Mouse (Mus musculus): ENCODE measurements at regions not wholly inside any gene's neighbourhood (a gene's known extent, or its start where the extent isn't known, plus 50 kb on each side); places are given as distances from the start of the nearest gene placed in this dataset.
A peak's percentile ranks its signal among the peaks of the same experiment; 100 is the strongest.

GRCm38 (mm10) chr5:28919296-28920063 lies 276.3 kb upstream of the Rnf32 start:
- ATAC-seq (ENCODE audit: low TSS enrichment), result no peak

GRCm38 (mm10) chr5:28904500-28904899 lies 291.3 kb upstream of the Rnf32 start:
- peak; percentile 78; the same call in 1 of the 2 replicates for ATAC-seq (ENCODE audit: low TSS enrichment)

- ATAC-seq (ENCODE audit: low TSS enrichment), result no peak
Measured at GRCm38 (mm10) chr5:28903805-28904320, 291.9 kb upstream of the Rnf32 start.

GRCm38 (mm10) chr5:28892703-28893249 lies 303.0 kb upstream of the Rnf32 start:
- no peak for ATAC-seq (ENCODE audit: low TSS enrichment)

- ATAC-seq (ENCODE audit: low TSS enrichment), result no peak
Measured at GRCm38 (mm10) chr5:28891988-28892387, 303.8 kb upstream of the Rnf32 start.

GRCm38 (mm10) chr5:28884746-28885365 lies 310.9 kb upstream of the Rnf32 start:
- no peak for ATAC-seq (ENCODE audit: low TSS enrichment)

GRCm38 (mm10) chr5:28876199-28876598 lies 319.6 kb upstream of the Rnf32 start:
- ATAC-seq (ENCODE audit: low TSS enrichment), result no peak

- peak; percentile 96 for ATAC-seq (ENCODE audit: low TSS enrichment)
Measured at GRCm38 (mm10) chr5:28873600-28874265, 322.1 kb upstream of the Rnf32 start.

- peak; percentile 89 for ATAC-seq (ENCODE audit: low TSS enrichment)
Measured at GRCm38 (mm10) chr5:28859604-28860371, 336.0 kb upstream of the Rnf32 start.

GRCm38 (mm10) chr5:28838141-28838925 lies 357.5 kb upstream of the Rnf32 start:
- ATAC-seq (ENCODE audit: low TSS enrichment), result no peak

- ATAC-seq (ENCODE audit: low TSS enrichment), result peak; percentile 99
Measured at GRCm38 (mm10) chr5:28819091-28819490, 352.0 kb upstream of the Shh start.

- ATAC-seq (ENCODE audit: low TSS enrichment), result no peak
Measured at GRCm38 (mm10) chr5:28807950-28808349, 340.9 kb upstream of the Shh start.

- no peak for ATAC-seq (ENCODE audit: low TSS enrichment)
Measured at GRCm38 (mm10) chr5:28799464-28799863, 332.4 kb upstream of the Shh start.

- no peak for ATAC-seq (ENCODE audit: low TSS enrichment)
Measured at GRCm38 (mm10) chr5:28798361-28798760, 331.3 kb upstream of the Shh start.

GRCm38 (mm10) chr5:28795130-28795758 lies 328.2 kb upstream of the Shh start:
- ATAC-seq (ENCODE audit: low TSS enrichment), result no peak

- no peak for ATAC-seq (ENCODE audit: low TSS enrichment)
Measured at GRCm38 (mm10) chr5:28793781-28794180, 326.7 kb upstream of the Shh start.

- no peak for ATAC-seq (ENCODE audit: low TSS enrichment)
Measured at GRCm38 (mm10) chr5:28785347-28786060, 318.4 kb upstream of the Shh start.

GRCm38 (mm10) chr5:28784339-28784966 lies 317.4 kb upstream of the Shh start:
- ATAC-seq (ENCODE audit: low TSS enrichment), result no peak

All from frontal cortex, adult (tissue).